Mouse (Mus musculus): ENCODE measurements around the gene Tat.

GRCm38 (mm10) chr8:109959112-109959511 lies 31.1 kb upstream of the Tat start:
- TF ChIP-seq CTCF (IDR thresholded peaks at IDR 0.05; ENCODE audit: low read depth, low read length), result no peak
- TF ChIP-seq GATA1 (IDR thresholded peaks at IDR 0.05; ENCODE audit: borderline replicate concordance, low read length), result no peak
- TF ChIP-seq GATA2 (IDR thresholded peaks at IDR 0.05; ENCODE audit: borderline replicate concordance, low read depth, low read length), result no peak
